Mouse (Mus musculus) kidney, postnatal 14 days (tissue): ENCODE measurements at regions not wholly inside any gene's neighbourhood (a gene's known extent, or its start where the extent isn't known, plus 50 kb on each side); places are given as distances from the start of the nearest gene placed in this dataset.

Experiments used
- DNase-seq: peaks from one replicate; pipeline ENCODE4 v3.0.0; 2022; ENCODE audit warnings: mixed read lengths

DNA sequence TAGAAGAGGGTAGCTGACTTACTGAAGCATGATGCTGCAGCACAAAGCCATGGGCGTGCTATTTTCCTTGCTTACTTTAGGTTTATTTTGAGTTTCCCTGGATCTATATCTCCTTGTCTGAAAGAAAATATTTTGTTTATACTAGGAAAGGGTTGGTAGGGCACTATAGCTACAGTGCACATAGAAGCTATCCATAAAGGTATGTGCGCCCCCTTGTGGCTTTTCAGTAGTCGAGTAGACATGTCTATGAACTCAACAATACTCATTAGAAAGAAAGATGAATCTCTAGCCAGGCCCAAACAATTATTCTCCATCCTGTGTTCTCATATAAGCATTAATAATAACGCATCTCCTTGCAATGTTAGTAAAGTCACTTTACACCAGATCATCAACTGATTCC, 114.3 kb downstream of the Rab38 start:
- DNase-seq = peak; percentile 57

- no peak for DNase-seq
Observed at GRCm38 (mm10) chr7:88544976-88545654, 115.0 kb downstream of the Rab38 start.

- DNase-seq = no peak
Observed at GRCm38 (mm10) chr7:88575073-88575472, 145.0 kb downstream of the Rab38 start.

DNA sequence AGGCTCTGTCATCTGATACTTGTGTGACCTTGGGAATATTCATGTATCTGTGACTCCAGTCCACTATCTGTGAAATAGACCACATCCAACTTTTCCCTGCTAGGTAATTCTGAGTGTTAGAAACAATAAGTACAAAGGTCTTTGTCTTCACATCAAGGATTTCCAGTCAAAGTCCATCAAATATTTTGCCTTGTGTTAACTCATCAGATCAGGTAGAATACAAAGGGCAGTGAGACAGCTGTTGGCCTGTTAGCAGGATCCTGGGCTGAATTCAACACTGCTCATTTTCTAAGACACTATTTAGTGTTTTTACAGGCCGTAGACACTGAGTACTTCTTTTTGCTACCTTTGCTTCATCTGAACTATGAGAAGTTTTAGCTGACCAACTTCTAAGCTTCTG, 170.7 kb downstream of the Rab38 start:
- no peak for DNase-seq
